8 mouse cellular contexts compared by ENCODE assay signal in genomic region chr15:9078481-9079300, GRCm38 (mm10). TPM values are rescaled to one million over a fixed set of nuclear protein-coding genes. Genes with fewer than 3 reads are reported as not detected.
DNase-seq lines count a peak whose midpoint lies in the region; ATAC-seq and TF ChIP-seq lines count a peak whose summit lies in the region.

No protein-coding gene starts in this region.

- TF ChIP-seq EP300 in heart, postnatal 0 days (IDR thresholded peaks at IDR 0.05; ENCODE audit: low read depth): no peak

- DNase-seq in kidney, postnatal 0 days (ENCODE audit: low spot score): no peak
- DNase-seq in heart, postnatal 0 days (ENCODE audit: low spot score): peak; percentile 67
- no peak for DNase-seq in thymus, postnatal 0 days (ENCODE audit: low spot score)
- no peak for DNase-seq in layer of hippocampus, postnatal 10 days (ENCODE audit: low spot score in 2 of 2)
- no peak for DNase-seq in gastrocnemius, postnatal 14 days

- intact Hi-C loops in gastrocnemius, postnatal 14 days (cut with DNase I; ENCODE audit: low total_unique reads): no loop called here

- no peak overlapping the region for H3K9ac ChIP-seq in kidney, postnatal 0 days (ENCODE audit: low read depth, low read length)
- no peak overlapping the region for H3K9ac ChIP-seq in kidney, embryonic 14.5 days (ENCODE audit: low read depth, low read length)
- H3K9ac ChIP-seq in heart, postnatal 0 days (replicated peaks; ENCODE audit: low read depth, low read length): peak overlapping the region; percentile 38

- no peaks in the 10 kb centered on the region for H3K27me3 ChIP-seq in kidney, postnatal 0 days (ENCODE audit: insufficient read depth, low read length)
- no peaks in the 10 kb centered on the region for H3K27me3 ChIP-seq in kidney, embryonic 14.5 days (ENCODE audit: control insufficient read depth, insufficient read depth, low read length)
- no peaks in the 10 kb centered on the region for H3K27me3 ChIP-seq in heart, postnatal 0 days (ENCODE audit: control insufficient read depth, insufficient read depth, low read length)

- no peak for TF ChIP-seq CTCF in kidney, postnatal 0 days (IDR thresholded peaks at IDR 0.05; ENCODE audit: low read depth)
- TF ChIP-seq CTCF in heart, postnatal 0 days (IDR thresholded peaks at IDR 0.05; ENCODE audit: low read depth): no peak

- H3K4me1 ChIP-seq in kidney, postnatal 0 days (replicated peaks; ENCODE audit: insufficient read depth, low read length): peaks cover 25% of the 10 kb centered on the region
- H3K4me1 ChIP-seq in kidney, embryonic 14.5 days (ENCODE audit: control insufficient read depth, insufficient read depth, low read length): peaks cover 22% of the 10 kb centered on the region; the same call in 1 of the 2 replicates
- peaks cover 70% of the 10 kb centered on the region for H3K4me1 ChIP-seq in heart, postnatal 0 days (ENCODE audit: control insufficient read depth, insufficient read depth)

- no peaks in the 10 kb centered on the region for H3K9me3 ChIP-seq in kidney, postnatal 0 days (replicated peaks; ENCODE audit: low read length)
- H3K9me3 ChIP-seq in kidney, embryonic 14.5 days (ENCODE audit: control insufficient read depth, low read length): no peaks in the 10 kb centered on the region
- no peaks in the 10 kb centered on the region for H3K9me3 ChIP-seq in heart, postnatal 0 days (replicated peaks; ENCODE audit: control insufficient read depth, low read length)

- H3K4me3 ChIP-seq in kidney, postnatal 0 days (replicated peaks; ENCODE audit: low read depth, low read length): no peak overlapping the region
- H3K4me3 ChIP-seq in kidney, embryonic 14.5 days (ENCODE audit: low read length): no peak overlapping the region
- H3K4me3 ChIP-seq in heart, postnatal 0 days (ENCODE audit: low read depth, low read length): no peak overlapping the region

- ATAC-seq in kidney, postnatal 0 days (replicated peaks; ENCODE audit: low FRiP score, low read depth): no peak
- ATAC-seq in kidney, embryonic 14.5 days (ENCODE audit: low FRiP score, low TSS enrichment): no peak
- ATAC-seq in common myeloid progenitor, adult 5-6 weeks (replicated peaks; ENCODE audit: low read depth, poor library complexity, severe bottlenecking): peak; percentile 43
- peak; percentile 69 for ATAC-seq in heart, postnatal 0 days (ENCODE audit: insufficient read depth, low read depth)
- peak; percentile 61 for ATAC-seq in megakaryocyte progenitor cell, adult 5-6 weeks (replicated peaks; ENCODE audit: poor library complexity)

- no peaks in the 10 kb centered on the region for H3K36me3 ChIP-seq in kidney, postnatal 0 days (ENCODE audit: insufficient read depth, low read length)
- no peaks in the 10 kb centered on the region for H3K36me3 ChIP-seq in kidney, embryonic 14.5 days (ENCODE audit: control insufficient read depth, insufficient read depth, low read length)
- H3K36me3 ChIP-seq in heart, postnatal 0 days (replicated peaks; ENCODE audit: control insufficient read depth, insufficient read depth, low read length): no peaks in the 10 kb centered on the region

- peak overlapping the region; percentile 28 for H3K27ac ChIP-seq in kidney, postnatal 0 days
- no peak overlapping the region for H3K27ac ChIP-seq in kidney, embryonic 14.5 days (ENCODE audit: low read depth, low read length)
- peak overlapping the region; percentile 95 for H3K27ac ChIP-seq in heart, postnatal 0 days (ENCODE audit: low read depth)

- 79% methylated on average over 12 of the region's 12 CpGs for WGBS in kidney, postnatal 0 days
- 83% methylated on average over 12 of the region's 12 CpGs for WGBS in kidney, embryonic 14.5 days
- WGBS in heart, postnatal 0 days: 22% methylated on average over 12 of the region's 12 CpGs

- H3K4me2 ChIP-seq in kidney, postnatal 0 days (ENCODE audit: low read length): no peak overlapping the region
- no peak overlapping the region for H3K4me2 ChIP-seq in kidney, embryonic 14.5 days (replicated peaks; ENCODE audit: low read depth, low read length)
- H3K4me2 ChIP-seq in heart, postnatal 0 days (ENCODE audit: low read depth, low read length): peak overlapping the region; percentile 47

RNA-seq across cellular contexts. Expression of gene Nadk2, which starts 7.6 kb away (rescaled TPM):
- 31.6 and 34.9 TPM in 2 replicates for polyA plus RNA-seq in kidney, postnatal 0 days (2015; fragmentation: Nextera tagmentation; extraction: Ambion mirVana)
- polyA plus RNA-seq in kidney, embryonic 14.5 days (2014; fragmentation: Nextera tagmentation; extraction: Ambion mirVana): 19.5 and 33.0 TPM in 2 replicates
- 107 and 115 TPM in 2 replicates for total RNA-seq in common myeloid progenitor, adult 5-6 weeks (2017)
- total RNA-seq in heart, postnatal 0 days (2014; rRNA removed; ENCODE audit: low replicate concordance): 41.6 and 77.7 TPM in 2 replicates
- 33.4 and 33.8 TPM in 2 replicates for polyA plus RNA-seq in heart, postnatal 0 days (2015; fragmentation: Nextera tagmentation; extraction: Ambion mirVana)
- 64.3 and 68.6 TPM in 2 replicates for total RNA-seq in megakaryocyte progenitor cell, adult 5-6 weeks (2015)
- 59.7 and 73.9 TPM in 2 replicates for total RNA-seq in megakaryocyte progenitor cell, adult 5-6 weeks (2017)
- polyA plus RNA-seq in thymus, postnatal 0 days (2015; fragmentation: Nextera tagmentation; extraction: Ambion mirVana): 15.4 and 17.6 TPM in 2 replicates
- 10 to 100 TPM; 46.8 to 50.0 TPM for total RNA-seq in layer of hippocampus, postnatal 10 days (2021)
- total RNA-seq in gastrocnemius, postnatal 14 days (2021): 10 to 100 TPM; 21.1 to 25.0 TPM

Comparison
In these comparisons a context has a peak if more than half of its experiments do, and no peak if none do; other contexts are left out.
1. ATAC-seq: peak in common myeloid progenitor, adult 5-6 weeks (single experiment), heart, postnatal 0 days (single experiment) and megakaryocyte progenitor cell, adult 5-6 weeks (single experiment); none in kidney, postnatal 0 days (single experiment) and kidney, embryonic 14.5 days (single experiment).